Mouse (Mus musculus) hindbrain, embryonic 15.5 days (tissue): ENCODE measurements around the gene Rmi2. TPM values are rescaled to one million over a fixed set of nuclear protein-coding genes. Genes with fewer than 3 reads are reported as not detected.
A peak's percentile ranks its signal among the peaks of the same experiment; 100 is the strongest.

ENCODE experiments used
- ATAC-seq: fragments of 200-750 bp; cut with Nextera tagmentation; 2 replicates; pipeline ENCODE4 v1.8.0; 2017; ENCODE audit warnings: low read depth, moderate number of reproducible peaks, moderate TSS enrichment; ENCODE audit not compliant: low FRiP score
- H3K27ac ChIP-seq: fragments of 300-500 bp; sonication (generic); replicated peaks from 2 replicates; pipeline ENCODE4 v1.5.1; 2015; ENCODE audit warnings: mild to moderate bottlenecking, inconsistent platforms
- H3K27me3 ChIP-seq: fragments of 300-500 bp; sonication (generic); 2 replicates; pipeline ENCODE4 v1.6.1; 2015; ENCODE audit warnings: control low read depth, inconsistent platforms
- H3K36me3 ChIP-seq: fragments of 300-500 bp; sonication (generic); 2 replicates; pipeline ENCODE4 v1.6.1; 2015; ENCODE audit warnings: control low read depth, inconsistent platforms
- H3K4me1 ChIP-seq: fragments of 300-500 bp; sonication (generic); replicated peaks from 2 replicates; pipeline ENCODE4 v1.6.1; 2015; ENCODE audit warnings: control low read depth, inconsistent platforms
- H3K4me2 ChIP-seq: fragments of 300-500 bp; sonication (generic); 2 replicates; pipeline ENCODE4 v1.6.1; 2015; ENCODE audit warnings: moderate library complexity, mild to moderate bottlenecking, inconsistent platforms
- H3K4me3 ChIP-seq: fragments of 300-500 bp; sonication (generic); 2 replicates; pipeline ENCODE4 v1.5.1; 2015; ENCODE audit warnings: mild to moderate bottlenecking, inconsistent platforms
- H3K9ac ChIP-seq: fragments of 300-500 bp; sonication (generic); 2 replicates; pipeline ENCODE4 v1.6.1; 2015; ENCODE audit warnings: inconsistent platforms
- H3K9me3 ChIP-seq: fragments of 300-500 bp; sonication (generic); 2 replicates; pipeline ENCODE4 v1.6.1; 2016; ENCODE audit warnings: control low read depth, inconsistent platforms
- WGBS: fragments of 180-500 bp; shearing (Covaris S2); methylation state at CpG from one replicate; pipeline ENCODE4 v1.1.7; 2015; 5-methylcytosine and 5-hydroxymethylcytosine counted together
- polyA plus RNA-seq: library from polyadenylated mRNA; unstranded; fragments of >200 nt; fragmentation: Nextera tagmentation; extraction: Ambion mirVana; gene quantifications from 2 replicates; pipeline ENCODE4 v1.2.1, GENCODE M21; 2015

Gene Rmi2
- polyA plus RNA-seq, 1 experiment from 2014 or later = 0.74 TPM

DNA sequence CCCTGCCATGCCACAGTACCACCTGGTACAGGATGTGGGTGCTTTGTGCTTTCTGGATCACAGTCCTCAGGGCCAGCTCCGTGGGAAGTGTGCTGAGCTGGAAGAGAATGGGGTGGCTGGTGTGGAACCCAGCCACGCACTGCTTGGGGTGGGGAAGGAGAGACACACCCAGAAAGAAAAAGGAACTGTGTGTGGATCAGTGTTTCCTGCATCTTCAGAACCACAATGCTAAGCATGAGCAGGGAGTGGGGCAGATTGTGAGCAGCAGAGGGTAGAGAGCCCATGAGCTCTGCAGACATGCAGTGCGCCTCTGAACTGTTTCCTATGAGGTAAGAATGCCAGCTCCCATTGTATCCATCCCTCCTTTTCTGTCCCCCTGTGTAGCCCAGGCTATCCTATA, 43.4 kb downstream of the Rmi2 start:
- H3K27ac ChIP-seq = no peak overlapping the region
- H3K9me3 ChIP-seq = no peaks in the 10 kb centered on the region
- 94% methylated on average over 3 of the region's 3 CpGs for WGBS
- H3K27me3 ChIP-seq = no peaks in the 10 kb centered on the region
- 0 out of 2 replicates have a peak, but pooled peaks cover 3% of the 10 kb centered on the region for H3K4me1 ChIP-seq
- no peak overlapping the region for H3K4me2 ChIP-seq
- ATAC-seq = no peak
- no peaks in the 10 kb centered on the region for H3K36me3 ChIP-seq
- H3K4me3 ChIP-seq = no peak overlapping the region
- no peak overlapping the region for H3K9ac ChIP-seq

DNA sequence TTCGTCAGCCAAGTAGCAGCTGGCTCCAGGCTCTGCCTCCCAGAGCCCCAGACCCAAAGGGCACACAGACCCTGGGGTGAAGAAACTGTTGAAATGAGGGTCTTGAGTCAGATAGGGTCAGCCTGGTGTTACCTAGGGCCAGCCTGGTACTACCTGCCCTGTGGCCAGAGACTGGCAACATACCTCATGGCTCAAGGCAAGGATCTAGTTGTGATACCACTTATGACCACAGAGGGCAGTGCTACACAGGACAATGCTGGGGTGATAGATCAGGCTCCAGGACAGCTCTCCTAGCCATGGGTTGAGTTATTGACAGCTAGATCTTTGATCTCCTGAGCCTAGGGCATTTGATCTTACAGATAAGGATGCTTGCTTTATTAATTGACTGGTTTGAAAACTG, 44.6 kb downstream of the Rmi2 start:
- Histone ChIP-seq H3K36me3 (no peaks in the 10 kb centered on the region), H3K9ac (no peak overlapping the region), H3K27ac (no peak overlapping the region), H3K4me2 (no peak overlapping the region), H3K4me3 (no peak overlapping the region), H3K27me3 (no peaks in the 10 kb centered on the region), H3K9me3 (no peaks in the 10 kb centered on the region), H3K4me1 (no peaks in the 10 kb centered on the region)
- no peak for ATAC-seq
- 100% methylated on average over 1 of the region's 1 CpGs for whole genome bisulfite sequencing

DNA sequence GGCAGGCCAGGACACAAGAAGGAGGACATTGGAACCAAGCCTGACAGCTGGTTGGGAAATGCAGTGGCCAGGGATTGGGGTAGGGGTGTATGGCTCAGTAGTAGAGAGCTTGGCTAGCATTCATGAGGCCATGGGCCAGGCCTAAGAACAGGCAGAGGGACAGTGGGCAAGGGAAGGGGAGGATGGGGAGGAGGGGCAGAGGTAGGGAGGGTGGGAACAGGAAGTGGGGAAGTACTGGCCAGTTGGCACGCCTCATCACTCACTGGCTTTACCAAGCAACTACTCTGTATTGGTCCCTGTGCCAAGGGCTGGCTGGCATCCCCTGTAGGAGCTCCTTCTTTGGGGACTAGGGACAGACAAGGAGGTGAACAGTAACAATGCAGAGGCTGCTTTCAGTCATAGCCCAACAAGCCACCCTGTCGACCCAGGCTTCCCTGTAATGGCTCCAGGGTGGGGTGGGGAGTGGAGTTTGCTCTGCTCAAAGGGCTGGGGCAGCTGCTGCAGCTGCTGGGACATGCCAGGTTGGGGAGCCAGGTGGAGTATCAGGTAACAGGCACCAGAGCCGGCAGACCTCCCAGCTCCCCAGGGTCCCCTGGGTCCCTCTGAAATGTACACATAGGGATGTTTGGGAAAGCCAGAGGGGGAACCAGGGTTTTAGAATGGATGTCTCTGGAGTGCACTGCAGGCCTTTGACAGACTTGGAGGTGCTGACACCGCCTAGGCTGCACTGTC, 46.5 kb downstream of the Rmi2 start:
- ATAC-seq = peak; percentile 85
- Histone ChIP-seq H3K9me3 (no peaks in the 10 kb centered on the region), H3K9ac (no peak overlapping the region), H3K36me3 (no peaks in the 10 kb centered on the region), H3K4me1 (no peaks in the 10 kb centered on the region), H3K4me3 (no peak overlapping the region), H3K4me2 (no peak overlapping the region), H3K27ac (no peak overlapping the region), H3K27me3 (no peaks in the 10 kb centered on the region)
- 60% methylated on average over 4 of the region's 4 CpGs for WGBS

GRCm38 (mm10) chr16:10887436-10887835, 52.6 kb downstream of the Rmi2 start:
- no peak for ATAC-seq
- no peaks in the 10 kb centered on the region for H3K36me3 ChIP-seq
- 88% methylated on average over 2 of the region's 2 CpGs for WGBS

DNA sequence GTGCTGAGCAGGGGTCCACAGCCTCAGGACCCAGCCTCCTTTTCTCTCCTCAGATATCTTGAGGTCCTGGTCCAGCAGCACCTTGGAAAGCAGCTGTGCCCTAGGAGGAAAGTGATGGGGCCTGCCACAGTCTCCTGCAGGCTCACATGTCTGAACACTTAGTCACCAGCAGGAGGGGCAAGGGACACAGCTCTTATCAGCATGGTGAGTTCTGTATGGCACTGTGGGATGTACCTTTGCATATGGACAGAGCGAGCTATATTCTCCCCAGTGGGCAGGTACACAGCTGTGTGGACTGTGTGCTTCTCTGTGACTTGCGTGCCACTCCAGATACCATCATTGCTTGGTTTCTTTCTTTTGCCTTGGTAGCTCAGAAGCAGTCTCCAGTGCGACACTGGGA, 55.5 kb downstream of the Rmi2 start:
- WGBS = 73% methylated on average over 3 of the region's 3 CpGs
- Histone ChIP-seq H3K9me3 (no peaks in the 10 kb centered on the region), H3K4me3 (no peak overlapping the region), H3K27me3 (no peaks in the 10 kb centered on the region), H3K4me2 (no peak overlapping the region), H3K27ac (no peak overlapping the region), H3K36me3 (no peaks in the 10 kb centered on the region), H3K9ac (no peak overlapping the region), H3K4me1 (no peaks in the 10 kb centered on the region)
- no peak for ATAC-seq

More at GRCm38 (mm10) chr16:10887436-10887835, 52.6 kb downstream of the Rmi2 start:
- no peak overlapping the region for H3K4me3 ChIP-seq
- H3K9ac ChIP-seq = no peak overlapping the region
- no peak overlapping the region for H3K4me2 ChIP-seq
- H3K4me1 ChIP-seq = no peaks in the 10 kb centered on the region
- no peaks in the 10 kb centered on the region for H3K9me3 ChIP-seq
- no peak overlapping the region for H3K27ac ChIP-seq
- no peaks in the 10 kb centered on the region for H3K27me3 ChIP-seq

GRCm38 (mm10) chr16:10893161-10893560, 58.3 kb downstream of the Rmi2 start:
- no peak for ATAC-seq
- Histone ChIP-seq H3K4me2 (no peak overlapping the region), H3K27ac (no peak overlapping the region), H3K9me3 (no peaks in the 10 kb centered on the region), H3K36me3 (no peaks in the 10 kb centered on the region), H3K4me3 (no peak overlapping the region), H3K4me1 (no peaks in the 10 kb centered on the region), H3K9ac (no peak overlapping the region), H3K27me3 (no peaks in the 10 kb centered on the region)
- 81% methylated on average over 4 of the region's 4 CpGs for WGBS

DNA sequence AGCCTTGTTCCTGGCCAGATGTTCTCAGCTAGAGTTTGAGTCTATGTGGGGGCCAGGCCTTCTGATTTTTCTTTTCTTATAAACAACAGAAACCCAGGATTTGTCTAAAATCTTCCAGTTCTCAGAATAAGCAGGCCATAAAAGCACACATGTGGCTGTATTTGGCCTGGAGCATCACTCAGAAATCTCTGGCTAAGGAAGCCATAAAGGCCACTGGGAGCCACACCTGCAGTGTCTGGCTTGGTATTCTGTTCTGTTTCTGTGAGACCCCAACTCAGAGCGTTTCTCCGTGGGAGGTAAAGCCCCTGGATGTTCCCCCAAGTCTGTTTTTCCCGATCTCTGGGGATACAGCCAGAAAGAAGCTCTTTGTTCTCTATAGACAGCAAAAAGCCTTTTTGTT, 61.0 kb downstream of the Rmi2 start:
- no peak for ATAC-seq
- Histone ChIP-seq H3K27me3 (no peaks in the 10 kb centered on the region), H3K4me3 (no peak overlapping the region), H3K27ac (no peak overlapping the region), H3K9ac (no peak overlapping the region), H3K9me3 (no peaks in the 10 kb centered on the region), H3K4me2 (no peak overlapping the region), H3K36me3 (no peaks in the 10 kb centered on the region), H3K4me1 (no peaks in the 10 kb centered on the region)
- WGBS = 77% methylated on average over 3 of the region's 3 CpGs

GRCm38 (mm10) chr16:10897372-10897771, 62.5 kb downstream of the Rmi2 start:
- Histone ChIP-seq H3K4me2 (no peak overlapping the region), H3K9me3 (no peaks in the 10 kb centered on the region), H3K36me3 (no peaks in the 10 kb centered on the region), H3K27ac (no peak overlapping the region), H3K4me1 (no peaks in the 10 kb centered on the region), H3K27me3 (no peaks in the 10 kb centered on the region), H3K9ac (no peak overlapping the region), H3K4me3 (no peak overlapping the region)
- 45% methylated on average over 6 of the region's 6 CpGs for WGBS
- ATAC-seq = peak; percentile 38; the same call in 1 of the 2 replicates

DNA sequence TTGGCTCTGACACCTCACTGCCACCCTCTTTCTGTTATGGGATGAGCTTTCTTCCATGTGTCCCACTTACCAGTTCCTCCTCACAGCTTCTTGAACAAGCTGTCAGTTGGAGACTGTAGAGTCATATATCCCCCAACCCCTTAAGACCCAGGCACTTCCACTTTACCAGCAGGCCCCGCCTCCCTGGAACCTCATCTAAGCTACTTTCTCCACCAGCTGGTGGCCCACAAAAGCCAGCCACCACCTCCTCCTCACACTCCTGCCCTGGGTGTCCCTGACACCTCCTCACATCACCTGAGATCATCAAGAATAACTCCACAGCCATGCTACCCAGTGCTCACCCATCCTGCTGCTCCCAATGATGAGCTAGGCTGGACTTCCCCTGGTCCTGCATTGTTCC, 65.9 kb downstream of the Rmi2 start:
- no peaks in the 10 kb centered on the region for H3K36me3 ChIP-seq
- no peak overlapping the region for H3K4me3 ChIP-seq
- ATAC-seq = no peak
- no peaks in the 10 kb centered on the region for H3K4me1 ChIP-seq
- no peak overlapping the region for H3K4me2 ChIP-seq
- no peak overlapping the region for H3K27ac ChIP-seq
- 93% methylated on average over 1 of the region's 1 CpGs for WGBS
- no peaks in the 10 kb centered on the region for H3K9me3 ChIP-seq
- no peak overlapping the region for H3K9ac ChIP-seq
- H3K27me3 ChIP-seq = no peaks in the 10 kb centered on the region

DNA sequence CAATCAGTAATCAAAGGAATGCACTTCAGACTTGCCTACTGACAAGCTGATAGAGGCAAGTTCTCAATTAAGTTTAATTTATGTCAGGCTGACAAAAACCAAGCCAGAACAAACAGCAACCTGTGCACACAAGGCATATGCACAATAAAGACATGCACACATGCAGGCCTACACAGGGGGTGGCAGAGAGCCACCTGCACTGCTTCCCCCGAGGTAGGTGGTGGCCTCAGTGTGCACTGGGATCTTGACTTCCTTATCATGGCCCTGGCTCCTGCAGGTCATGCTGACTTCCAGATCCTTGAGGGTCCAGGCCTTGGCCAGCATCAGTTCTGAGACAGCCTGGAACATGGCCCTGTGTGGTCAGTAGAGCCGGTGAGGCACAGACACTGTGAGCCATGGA, 67.1 kb downstream of the Rmi2 start:
- H3K9ac ChIP-seq = no peak overlapping the region
- 85% methylated on average over 2 of the region's 2 CpGs for WGBS
- no peak overlapping the region for H3K27ac ChIP-seq
- no peaks in the 10 kb centered on the region for H3K36me3 ChIP-seq
- H3K27me3 ChIP-seq = no peaks in the 10 kb centered on the region
- no peaks in the 10 kb centered on the region for H3K9me3 ChIP-seq
- no peak overlapping the region for H3K4me3 ChIP-seq
- no peak overlapping the region for H3K4me2 ChIP-seq
- no peaks in the 10 kb centered on the region for H3K4me1 ChIP-seq
- ATAC-seq = no peak

GRCm38 (mm10) chr16:10902849-10903248, 68.0 kb downstream of the Rmi2 start:
- no peak overlapping the region for H3K4me3 ChIP-seq
- no peak for ATAC-seq
- H3K4me2 ChIP-seq = no peak overlapping the region
- H3K27ac ChIP-seq = no peak overlapping the region
- no peak overlapping the region for H3K9ac ChIP-seq
- H3K9me3 ChIP-seq = no peaks in the 10 kb centered on the region
- no peaks in the 10 kb centered on the region for H3K4me1 ChIP-seq
- no peaks in the 10 kb centered on the region for H3K36me3 ChIP-seq
- no peaks in the 10 kb centered on the region for H3K27me3 ChIP-seq
- WGBS = 56% methylated on average over 5 of the region's 5 CpGs

DNA sequence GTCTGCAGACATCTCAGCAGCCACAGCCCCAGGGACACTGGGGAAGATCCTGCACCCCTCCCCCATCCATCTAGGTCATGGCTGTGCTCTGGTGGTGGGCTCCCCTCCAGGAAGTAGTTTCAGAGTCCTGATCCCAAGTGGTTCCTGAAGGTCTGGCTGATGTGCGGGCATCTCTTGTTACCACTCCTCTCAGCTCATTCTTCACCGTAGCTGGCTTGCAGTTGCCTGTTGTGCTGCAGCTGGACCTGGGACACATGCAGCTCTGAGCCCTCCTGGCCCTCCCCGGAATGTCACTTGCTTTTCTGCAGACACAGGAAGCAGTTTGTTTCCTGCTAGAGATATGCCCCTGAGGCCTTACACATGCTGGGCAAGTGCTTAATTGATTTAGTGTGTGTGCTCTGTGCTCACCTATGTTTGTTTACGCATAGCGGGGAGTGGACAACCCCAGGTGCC, 70.8 kb downstream of the Rmi2 start:
- Histone ChIP-seq H3K4me3 (no peak overlapping the region), H3K4me2 (no peak overlapping the region), H3K9me3 (no peaks in the 10 kb centered on the region), H3K27ac (no peak overlapping the region), H3K4me1 (no peaks in the 10 kb centered on the region), H3K27me3 (no peaks in the 10 kb centered on the region), H3K9ac (no peak overlapping the region), H3K36me3 (no peaks in the 10 kb centered on the region)
- ATAC-seq = no peak
- WGBS = 69% methylated on average over 5 of the region's 5 CpGs

- no peak overlapping the region for H3K9ac ChIP-seq
- no peaks in the 10 kb centered on the region for H3K27me3 ChIP-seq
- no peaks in the 10 kb centered on the region for H3K36me3 ChIP-seq
- no peaks in the 10 kb centered on the region for H3K4me1 ChIP-seq
- H3K27ac ChIP-seq = no peak overlapping the region
- no peaks in the 10 kb centered on the region for H3K9me3 ChIP-seq
- ATAC-seq = no peak
- no peak overlapping the region for H3K4me3 ChIP-seq
- 90% methylated on average over 7 of the region's 7 CpGs for WGBS
- no peak overlapping the region for H3K4me2 ChIP-seq
These were observed 75.7 kb downstream of the Rmi2 start for GRCm38 (mm10) chr16:10910541-10910940.
